ENCODE assay signal across 22 mouse cellular contexts in the genomic region with DNA sequence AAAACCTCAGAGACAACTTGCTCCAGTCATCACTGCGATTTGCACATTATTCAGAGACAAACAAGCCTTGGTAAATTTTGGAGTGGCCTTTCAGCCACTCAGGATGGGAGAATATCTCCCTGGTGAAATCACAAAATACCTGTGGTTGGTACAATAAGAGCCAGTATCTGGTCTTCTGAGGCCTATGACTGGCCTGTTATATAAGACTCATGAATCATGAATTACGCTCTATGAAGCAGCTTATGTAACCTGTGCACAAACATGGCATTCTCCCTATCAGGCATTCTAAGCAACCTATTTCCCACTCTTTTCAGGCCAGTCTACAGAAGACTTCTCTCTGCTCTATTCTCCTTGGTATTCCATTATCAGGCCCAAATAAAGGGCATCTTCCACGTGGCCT. TPM values are rescaled to one million over a fixed set of nuclear protein-coding genes. Genes with fewer than 3 reads are reported as not detected.
"Had no signal": no experiment of that assay in that cellular context is flagged by ENCODE, and none has a peak within 500 bp of the region (broad histone marks: within the 10 kb centered on the region; RNA-seq: fewer than 3 reads in every experiment).

No protein-coding gene starts in this region.

- H3K4me1 ChIP-seq: midbrain, embryonic 10.5 days; midbrain, embryonic 12.5 days; neural tube, embryonic 13.5 days; neural tube, embryonic 15.5 days had no signal

- H3K27ac ChIP-seq: midbrain, embryonic 10.5 days; midbrain, embryonic 12.5 days; neural tube, embryonic 13.5 days; neural tube, embryonic 15.5 days had no signal

- H3K4me3 ChIP-seq: midbrain, embryonic 10.5 days; midbrain, embryonic 12.5 days; myocyte; neural tube, embryonic 13.5 days; neural tube, embryonic 15.5 days had no signal

- ATAC-seq: midbrain, embryonic 16.5 days had no signal

- DNase-seq: lung, adult 18-20 months; lung, embryonic 14.5 days; lung, postnatal 10 days; lung, postnatal 4 days; midbrain, embryonic 14.5 days; retina, postnatal 1 day; right cerebral cortex, adult 18-20 months; right cerebral cortex, postnatal 25 days; right cerebral cortex, postnatal 4 days; spleen, adult 18-20 months; thymus, adult 2 months; thymus, postnatal 25 days; thymus, postnatal 4 days had no signal

RNA-seq across cellular contexts. Expression of gene Ccdc81, which starts 8.9 kb away (rescaled TPM):
- polyA plus RNA-seq: lung, embryonic 14.5 days; myocyte; neural tube, embryonic 11.5 days; small intestine, adult 2 months; stomach, embryonic 14.5 days; thymus, adult 2 months had no signal
